Mouse (Mus musculus) layer of hippocampus, postnatal 10 days (tissue): ENCODE results near the gene Osbpl10. TPM values are rescaled to one million over a fixed set of nuclear protein-coding genes. Genes with fewer than 3 reads are reported as not detected.
A peak's percentile ranks its signal among the peaks of the same experiment; 100 is the strongest.

ENCODE experiments used
- DNase-seq, 2 experiments: peaks; one replicate each; pipeline ENCODE4 v3.0.0; 2021; ENCODE audit warnings: low spot score in 2 of 2
- total RNA-seq, 2 experiments: library from RNA; stranded (reverse); gene quantifications; 2 replicates each; pipeline ENCODE4 v1.2.3; 2021

Gene Osbpl10
- total RNA-seq, 2 experiments from 2014 or later = 29.3 to 31.8 TPM

DNA sequence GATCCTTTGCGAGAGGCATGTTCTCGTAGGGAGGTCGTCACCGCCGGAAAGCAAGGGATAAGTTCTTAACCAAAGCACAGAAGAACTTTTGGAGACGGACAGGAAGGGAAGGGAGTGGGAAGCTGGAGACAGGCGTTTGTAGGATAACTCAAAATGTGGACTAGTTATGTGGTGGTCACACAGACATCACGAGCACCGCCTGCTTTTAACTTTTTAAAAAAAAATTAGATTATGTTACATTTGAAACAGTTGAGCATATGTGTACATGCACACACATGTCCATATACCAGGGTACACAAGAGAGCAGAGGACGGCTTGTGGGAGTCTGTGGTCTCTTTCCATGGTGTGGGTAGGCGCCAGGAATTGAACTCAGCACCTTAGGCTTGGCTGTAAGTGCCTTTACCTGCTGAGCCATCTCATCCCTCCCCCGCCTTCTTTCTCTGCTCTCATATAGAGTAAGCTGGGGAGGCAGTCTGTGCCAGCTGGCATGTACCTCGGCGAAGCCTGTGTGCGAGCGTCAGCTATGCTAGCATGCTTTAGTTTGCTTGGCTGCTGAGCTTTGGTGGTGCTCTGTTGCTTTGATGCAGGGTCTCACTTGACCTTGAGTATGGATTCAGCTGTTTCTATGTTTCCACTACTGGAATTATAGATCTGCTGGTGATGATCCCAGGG lies 4.5 kb downstream of the Osbpl10 start, which contains the start of gene Rps27rt:
TSS of gene Rps27rt (minus strand) at position 51 of the 672 bp plus-strand sequence.
- DNase-seq = no peak

DNA sequence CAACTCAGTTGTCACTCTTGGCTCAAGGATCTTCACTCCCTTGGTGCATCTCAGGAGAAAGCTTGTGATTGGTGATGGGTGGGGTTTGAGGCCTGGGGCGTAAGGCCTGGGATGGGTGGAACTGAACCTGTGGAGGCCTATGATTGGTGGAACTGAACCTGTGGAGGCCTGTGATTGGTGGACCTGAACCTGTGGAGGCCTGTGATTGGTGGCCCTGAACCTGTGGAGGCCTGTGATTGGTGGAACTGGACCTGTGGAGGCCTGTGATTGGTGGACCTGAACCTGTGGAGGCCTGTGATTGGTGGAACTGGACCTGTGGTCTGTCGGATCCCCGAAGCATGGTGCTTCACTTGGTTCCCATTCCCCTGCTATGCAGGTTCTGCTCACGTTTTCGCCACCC lies 7.4 kb downstream of the Osbpl10 start:
- no peak for DNase-seq

DNA sequence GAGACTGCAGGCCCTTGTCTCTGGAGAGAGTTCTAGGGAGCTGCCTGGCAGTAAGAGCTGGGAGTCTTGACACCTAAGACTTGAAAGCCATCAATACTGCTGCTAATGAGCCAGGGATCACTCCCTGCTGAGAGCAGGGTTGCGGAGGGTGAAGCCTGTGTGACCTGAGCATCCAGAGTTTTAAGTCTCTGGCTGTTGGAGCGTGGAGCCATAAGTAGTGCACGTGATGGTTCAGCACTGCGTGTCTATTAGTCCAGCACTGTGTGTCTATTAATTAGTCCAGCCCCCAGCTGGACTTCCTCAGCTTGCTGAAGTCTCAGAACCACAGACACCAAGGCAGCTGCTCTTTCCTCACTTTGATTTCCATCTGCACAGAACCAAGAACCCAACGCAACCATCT lies 8.0 kb downstream of the Osbpl10 start:
- no peak for DNase-seq

DNA sequence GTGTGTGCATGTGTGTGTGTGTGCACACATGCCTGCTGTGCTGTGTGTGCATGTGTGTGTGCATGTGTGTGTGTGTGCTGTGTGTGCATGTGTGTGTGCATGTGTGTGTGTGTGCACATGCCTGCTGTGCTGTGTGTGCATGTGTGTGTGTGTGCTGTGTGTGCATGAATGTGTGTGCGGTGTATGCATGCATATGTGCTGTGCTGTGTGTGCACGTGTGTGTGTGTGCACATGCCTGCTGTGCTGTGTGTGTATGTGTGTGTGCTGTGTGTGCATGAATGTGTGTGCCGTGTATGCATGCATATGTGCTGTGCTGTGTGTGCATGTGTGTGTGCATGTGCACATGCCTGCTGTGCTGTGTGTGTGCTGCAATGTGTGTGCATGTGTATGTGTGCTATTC lies 9.7 kb downstream of the Osbpl10 start:
- DNase-seq = no peak

DNA sequence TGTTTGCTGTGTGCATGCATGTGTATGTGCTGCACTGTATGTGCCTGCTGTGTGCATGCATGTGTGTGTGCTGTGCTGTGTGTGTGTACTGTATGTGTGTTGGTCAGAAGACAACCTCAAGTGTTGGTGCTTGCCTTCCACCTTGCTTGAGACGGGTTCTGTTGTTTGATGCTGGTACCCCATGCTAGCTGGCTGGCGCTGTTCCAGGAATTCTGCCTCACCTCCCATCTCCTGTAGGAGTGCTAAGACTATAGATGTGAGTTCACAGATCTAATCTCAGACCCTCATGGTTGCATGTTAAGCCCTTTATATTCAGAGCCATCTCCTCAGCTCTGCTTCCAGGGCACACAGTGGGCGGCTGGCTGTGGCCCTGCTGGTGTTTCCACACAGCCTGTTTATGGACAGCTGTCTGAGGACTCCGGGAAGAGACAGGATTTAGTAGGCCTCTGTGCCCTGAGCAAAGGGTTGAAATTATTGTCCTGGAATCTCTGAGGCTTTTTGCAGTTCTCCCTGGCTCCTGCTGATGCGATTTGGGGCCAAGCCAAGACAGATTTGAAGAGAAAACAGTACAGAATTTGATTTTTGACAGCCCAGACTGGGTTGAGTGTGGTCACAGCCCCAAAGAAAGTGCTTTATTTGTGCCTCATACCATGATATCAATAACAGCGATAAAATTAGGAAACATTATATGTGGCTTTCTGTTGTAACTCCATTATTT lies 10.4 kb downstream of the Osbpl10 start:
- peak in 1 of 2 experiments; percentile 39 for DNase-seq

DNA sequence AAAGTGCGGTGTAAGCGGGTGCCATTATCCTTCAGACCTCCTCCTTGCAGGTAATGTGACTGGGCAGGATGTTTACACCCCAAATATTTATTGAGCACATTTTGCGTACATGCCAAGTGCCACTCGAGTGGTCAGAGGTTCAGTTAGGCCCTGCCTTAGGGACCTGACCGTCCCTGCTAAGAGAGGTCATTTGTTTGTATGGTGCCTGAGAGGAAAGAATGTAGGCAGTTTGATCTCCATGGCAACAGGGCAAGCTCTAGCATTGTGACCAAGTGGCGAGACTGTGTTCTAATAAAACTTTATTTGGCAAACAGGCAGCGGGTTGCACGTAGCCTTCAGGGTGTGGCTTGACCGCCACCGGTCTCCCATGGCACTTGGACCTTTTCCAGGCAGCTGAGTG lies 12.1 kb downstream of the Osbpl10 start:
- DNase-seq = no peak

DNA sequence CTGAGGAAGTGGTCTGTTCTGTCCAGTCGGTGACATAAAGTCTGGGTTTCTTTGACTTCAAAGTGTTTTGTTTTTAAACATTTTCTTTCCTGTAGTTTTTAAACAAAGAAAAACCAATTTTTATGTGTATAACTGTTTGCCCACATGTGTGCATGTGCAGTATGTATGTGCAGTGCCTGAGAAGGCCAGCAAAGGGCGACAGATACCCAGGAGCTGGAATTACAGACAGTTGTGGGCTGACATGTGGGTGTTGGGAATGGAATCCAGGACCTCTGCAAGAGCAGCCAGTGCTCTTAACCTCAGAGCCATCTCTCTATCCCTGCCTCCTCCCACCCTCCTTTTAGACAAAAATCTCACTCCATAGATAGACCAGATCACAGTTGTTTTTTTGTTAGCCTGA lies 14.2 kb downstream of the Osbpl10 start:
- no peak for DNase-seq

DNA sequence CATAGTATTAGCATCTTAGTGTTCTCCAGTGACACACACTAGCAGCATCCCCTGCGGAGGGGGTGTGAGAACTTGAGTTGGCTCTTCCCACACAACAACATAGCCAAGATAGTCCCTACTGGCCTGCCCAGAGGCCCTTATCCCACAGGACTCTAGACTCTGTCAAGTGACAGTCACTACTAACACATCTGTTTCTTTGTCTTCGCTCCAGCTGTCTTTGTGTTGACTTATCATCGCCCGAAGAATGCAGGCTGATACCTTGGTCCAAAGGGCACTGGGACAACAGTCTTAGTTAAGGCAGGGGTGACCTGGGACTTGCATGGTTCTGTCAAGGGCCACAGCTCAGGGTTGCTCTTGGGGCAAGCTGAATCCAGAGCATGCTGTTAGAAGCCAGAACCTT lies 16.9 kb downstream of the Osbpl10 start:
- no peak for DNase-seq

DNA sequence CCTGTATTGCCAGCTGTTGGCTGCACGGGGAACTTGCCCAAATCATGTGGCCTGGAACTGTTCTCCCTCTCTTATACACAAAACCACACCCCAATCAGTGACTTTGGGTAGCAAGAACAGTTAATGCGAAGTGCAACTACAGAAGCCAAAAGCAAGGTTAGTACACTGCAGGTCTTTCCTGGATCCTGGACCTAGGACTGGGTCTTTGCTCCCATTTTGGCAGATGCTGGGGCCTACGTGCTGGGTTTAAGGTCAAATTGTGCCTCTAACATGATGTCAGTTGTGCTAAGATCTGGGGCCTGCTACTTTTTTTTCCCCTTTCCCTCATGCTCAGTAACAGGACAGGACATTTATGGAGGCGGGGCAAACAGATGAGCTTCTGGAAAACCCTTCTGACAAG lies 17.3 kb downstream of the Osbpl10 start:
- no peak for DNase-seq

DNA sequence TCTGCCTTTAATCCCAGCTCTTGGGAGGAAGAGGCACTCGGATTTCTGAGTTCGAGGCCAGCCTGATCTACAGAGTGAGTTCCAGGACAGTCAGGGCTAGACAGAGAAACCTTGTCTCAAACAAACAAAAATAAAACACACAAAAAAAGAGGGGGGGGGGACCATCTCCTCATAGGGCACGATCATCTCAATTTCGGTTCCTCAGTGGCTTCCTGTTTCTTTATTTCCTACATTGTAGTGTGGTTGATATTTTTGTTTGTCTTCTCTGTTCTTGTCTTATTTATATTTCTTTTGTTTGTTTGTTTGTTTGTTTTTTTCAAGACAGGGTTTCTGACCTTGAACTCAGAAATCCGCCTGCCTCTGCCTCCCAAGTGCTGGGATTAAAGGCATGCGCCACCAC lies 18.1 kb downstream of the Osbpl10 start:
- no peak for DNase-seq

DNA sequence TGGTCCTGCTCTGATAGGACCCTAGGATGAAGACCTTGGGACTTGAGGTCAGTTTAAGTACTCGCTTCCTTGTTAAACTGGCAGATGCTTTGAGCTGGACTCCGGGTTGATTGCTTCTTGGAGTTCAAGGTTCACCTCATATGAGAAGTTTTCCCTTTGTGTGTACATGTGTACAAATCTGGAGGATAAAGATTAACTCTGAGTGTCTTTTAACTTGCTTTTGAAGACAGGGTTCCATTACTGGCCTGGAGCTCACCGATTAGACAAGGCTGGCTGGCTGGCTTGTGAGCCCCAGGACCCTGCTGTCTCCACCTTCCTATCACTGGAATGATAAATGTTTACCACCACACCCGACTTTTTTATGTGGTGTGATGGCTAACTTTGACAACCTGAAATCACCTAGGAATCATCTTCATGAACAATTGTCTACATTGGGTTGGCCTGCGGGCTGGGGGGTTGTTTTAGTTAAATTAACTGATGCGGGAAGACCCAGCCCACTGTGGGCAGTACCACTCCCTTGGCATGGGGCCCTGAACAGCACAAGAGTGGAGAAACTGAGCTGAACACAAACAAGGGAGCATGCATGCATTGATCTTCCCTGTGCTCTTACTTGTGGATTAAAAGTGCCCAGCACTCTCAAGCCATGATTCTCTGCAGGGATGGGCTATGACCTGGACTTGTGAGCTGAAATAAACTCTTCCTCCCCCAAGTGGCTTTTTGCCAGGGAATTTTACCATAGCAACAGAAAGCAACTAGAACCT lies 20.8 kb downstream of the Osbpl10 start:
- no peak for DNase-seq

DNA sequence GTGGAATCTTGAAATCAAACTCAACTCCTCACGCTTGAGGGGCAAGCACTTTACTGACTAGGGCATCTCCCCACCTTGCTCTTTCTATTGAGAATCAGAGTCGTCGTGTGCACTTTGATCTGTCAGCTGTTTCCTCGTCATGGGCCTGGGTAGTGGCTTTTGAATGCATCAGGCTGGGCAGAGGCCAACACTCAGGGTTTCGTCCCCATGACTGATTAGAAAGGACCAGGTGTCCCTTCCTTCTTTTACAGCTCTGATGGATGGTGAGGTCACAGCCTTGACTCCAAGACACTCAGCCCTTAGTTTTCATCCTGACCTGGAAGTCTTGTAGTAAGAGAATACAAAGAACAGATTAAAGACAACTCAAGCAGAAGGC lies 21.4 kb downstream of the Osbpl10 start:
- DNase-seq = no peak

DNA sequence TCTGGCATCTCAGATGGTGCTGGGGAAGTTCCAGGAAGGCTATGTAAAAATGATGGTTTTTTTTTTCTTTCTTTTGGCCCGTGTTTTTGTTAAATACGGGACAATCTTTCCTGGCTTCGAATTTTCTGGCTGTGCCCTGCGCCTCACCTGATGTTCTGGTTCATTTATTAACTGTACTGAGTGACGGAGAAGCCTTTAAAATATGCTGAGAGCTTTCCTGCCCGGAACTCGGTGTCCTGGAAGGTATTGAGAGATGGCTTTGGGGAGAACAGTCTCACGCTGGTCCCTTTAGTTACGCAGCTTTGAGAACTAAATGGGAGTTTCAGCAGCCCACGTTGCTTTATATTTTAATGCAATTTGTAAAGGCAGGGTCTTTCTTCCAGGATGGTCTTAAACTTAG lies 27.1 kb downstream of the Osbpl10 start:
- DNase-seq = no peak

DNA sequence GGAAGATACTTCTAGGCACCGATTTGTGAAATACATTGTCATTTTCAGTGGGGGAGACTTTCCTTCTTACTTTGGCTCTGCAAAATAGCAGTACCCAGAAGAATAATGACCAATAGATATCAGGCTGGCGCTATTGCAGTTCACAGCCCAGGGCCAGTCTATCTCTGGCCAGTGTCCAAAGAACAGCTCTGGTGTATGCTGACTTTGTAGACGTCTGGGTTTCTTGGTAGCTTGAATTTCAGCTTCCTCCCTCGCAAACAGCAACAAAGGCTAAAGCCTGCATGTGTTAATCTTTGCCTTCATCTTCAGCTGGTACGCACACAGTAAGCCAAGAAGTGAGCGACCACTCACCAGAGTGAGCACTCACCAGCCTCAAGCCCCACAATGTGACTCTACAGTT lies 29.4 kb downstream of the Osbpl10 start:
- DNase-seq = no peak

DNA sequence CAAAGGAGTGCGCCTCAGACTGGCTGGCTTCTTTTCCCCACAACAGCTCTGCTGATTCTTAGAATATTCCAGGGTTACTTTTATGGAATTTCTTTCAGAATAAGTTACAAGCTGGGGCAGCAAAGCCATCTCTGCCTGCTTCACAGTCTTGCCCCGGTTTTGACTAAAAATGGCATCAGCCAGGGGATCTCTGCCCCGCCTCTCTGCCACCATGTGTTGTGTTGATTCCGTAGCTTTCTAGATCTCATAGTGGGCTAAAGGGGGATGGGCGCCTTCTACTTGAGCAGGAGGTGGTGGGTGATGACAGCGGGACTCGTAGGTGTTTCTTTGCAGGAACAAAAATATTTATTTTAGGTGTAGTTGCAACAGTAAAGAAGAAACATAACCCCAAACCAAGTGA lies 29.8 kb downstream of the Osbpl10 start:
- no peak for DNase-seq

DNA sequence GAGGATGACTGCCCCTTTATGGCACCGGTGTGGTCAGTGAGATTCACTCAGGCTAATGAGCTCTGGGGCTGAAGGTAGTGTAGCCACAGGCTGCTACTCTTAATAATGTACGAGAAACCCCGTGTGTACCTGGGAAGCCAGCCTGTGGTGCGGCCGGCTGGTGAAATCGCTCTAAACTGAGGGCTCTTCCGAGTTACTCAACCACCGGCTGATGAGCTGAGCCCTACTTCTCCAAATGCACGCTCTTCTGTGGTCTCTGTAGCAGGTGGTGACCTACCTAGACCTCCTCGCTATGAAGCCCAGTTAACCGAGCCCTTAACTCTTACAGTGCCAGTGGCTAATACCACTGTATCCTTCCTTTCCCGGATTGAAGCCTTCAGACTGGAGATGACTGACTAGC lies 34.0 kb downstream of the Osbpl10 start:
- no peak for DNase-seq

DNA sequence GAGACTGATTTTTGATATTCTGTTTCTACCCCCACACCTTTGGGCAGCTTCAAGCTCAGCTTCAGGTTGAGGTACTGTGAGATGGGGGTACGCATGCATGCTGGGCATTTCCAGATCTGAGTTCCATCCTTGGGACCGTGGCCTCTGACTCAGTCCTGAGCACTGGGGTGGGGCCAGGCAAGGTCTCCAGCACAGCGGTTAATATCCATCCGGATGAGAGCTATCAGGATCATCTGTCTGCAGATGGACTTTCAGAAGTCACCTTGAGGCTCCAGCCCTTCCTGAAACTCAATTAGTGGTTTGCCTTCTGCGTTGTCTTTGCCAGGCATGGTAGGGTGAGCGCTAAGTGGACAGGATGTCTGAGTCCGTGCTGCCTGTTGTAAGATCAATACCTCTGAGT lies 41.8 kb downstream of the Osbpl10 start:
- no peak for DNase-seq

DNA sequence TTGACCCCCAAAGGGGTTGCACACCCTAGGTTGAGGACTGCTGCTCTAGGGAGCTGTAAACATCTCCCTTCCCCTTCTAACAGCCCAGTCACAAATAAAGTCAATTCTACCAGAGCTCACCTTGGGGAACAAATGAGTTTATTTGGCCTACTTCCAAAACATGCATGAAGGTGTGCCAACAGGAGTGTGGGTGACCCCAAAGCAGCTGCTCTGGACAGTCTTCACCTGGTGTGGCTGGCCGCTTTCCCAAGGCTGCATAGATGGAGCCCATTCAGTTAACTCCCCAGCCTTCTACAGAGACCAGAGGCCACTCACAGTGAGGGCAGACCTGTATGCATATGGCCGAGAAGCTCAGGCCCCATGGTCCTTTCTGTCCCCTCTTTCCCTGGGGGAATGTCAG lies 43.0 kb downstream of the Osbpl10 start:
- DNase-seq = no peak

DNA sequence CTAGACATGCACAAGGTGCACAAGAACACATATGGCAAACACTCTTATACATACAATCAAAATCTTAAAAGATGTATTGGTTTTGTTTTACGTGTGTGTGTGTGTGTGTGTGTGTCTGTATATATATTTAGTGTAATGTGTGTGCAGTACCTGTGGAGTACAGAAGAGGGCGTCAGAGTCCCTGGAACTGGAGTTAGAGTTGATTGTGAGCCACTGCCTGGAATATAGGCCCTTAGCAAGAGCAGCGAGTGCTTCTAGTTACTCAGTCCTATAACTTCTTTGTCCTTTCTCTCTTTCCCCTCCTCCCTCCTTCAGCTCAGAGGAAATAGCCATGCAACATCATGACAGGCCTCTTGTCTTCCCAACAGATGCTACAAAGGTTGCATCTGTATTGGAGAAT lies 44.8 kb downstream of the Osbpl10 start:
- no peak for DNase-seq

DNA sequence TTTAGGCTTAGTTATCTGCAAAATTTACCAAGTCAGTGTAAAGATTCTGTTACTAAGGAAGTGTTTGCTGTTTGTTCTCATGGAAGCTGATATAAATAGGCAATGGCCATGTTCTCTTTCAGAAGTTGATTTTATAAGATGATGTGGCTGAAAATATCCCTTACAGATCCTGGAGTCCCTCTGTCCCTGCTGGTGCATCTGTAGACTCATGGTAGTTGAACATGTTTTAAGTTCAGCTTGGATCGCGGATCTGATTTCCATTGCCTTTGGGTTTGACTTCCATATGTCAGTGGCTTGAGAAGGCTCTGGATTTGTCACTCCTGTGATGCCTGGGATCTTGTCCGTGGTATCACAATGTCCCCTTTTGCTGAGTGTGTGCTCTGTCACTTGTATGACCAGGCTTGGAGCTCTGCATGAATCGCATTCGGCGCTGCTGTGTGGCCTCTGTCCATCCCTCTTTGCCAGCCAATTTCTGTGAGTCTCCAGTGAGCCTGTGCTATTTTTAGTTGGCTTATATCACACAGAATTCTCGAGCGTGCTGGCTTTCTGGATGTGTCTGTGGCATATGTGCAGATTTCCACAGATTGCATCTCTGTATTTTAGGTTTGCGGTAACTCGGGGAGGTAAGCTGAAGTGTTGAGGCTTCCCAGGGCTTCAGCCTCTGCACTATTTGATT lies 45.5 kb downstream of the Osbpl10 start:
- peak in 1 of 2 experiments; percentile 20 for DNase-seq

DNA sequence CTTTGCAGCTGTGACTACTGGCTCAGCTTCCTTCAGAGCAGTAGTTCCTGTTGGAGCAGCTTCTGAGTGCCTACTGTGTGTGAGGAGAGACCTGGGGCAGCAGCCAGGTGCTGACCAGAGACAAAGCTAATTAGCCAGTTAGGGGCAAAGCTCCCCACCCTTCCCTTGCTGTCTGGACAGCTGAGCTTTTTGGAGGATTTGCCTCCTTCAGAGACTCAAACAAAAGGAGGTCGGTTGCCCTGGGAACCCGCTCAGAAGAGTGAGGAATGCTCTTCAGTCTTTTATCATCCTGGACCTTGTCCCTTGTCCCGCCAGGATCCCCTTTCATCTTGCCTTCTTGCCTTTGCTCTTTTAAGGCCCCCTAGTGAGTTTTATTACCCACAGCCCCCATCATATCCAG lies 50.9 kb downstream of the Osbpl10 start:
- DNase-seq = no peak

DNA sequence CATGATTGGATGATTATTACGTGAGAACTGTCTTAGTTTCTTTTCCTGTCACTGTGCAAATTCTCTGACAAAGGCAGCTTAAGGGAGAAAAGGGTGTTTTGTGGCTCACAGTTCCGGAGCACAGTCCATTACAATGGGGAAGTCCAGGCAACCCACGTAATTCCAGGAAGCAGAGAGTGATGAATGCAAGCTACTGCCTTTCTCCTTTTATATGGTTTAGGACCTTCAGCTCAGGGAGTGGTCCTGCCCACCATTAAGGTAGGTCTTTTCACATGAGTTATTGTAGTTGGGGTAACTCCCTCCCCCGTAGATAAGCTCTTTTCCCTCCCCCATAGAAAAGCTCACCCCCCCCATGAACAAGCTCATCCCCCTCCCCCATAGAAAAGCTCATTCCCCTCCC lies 52.2 kb downstream of the Osbpl10 start:
- no peak for DNase-seq
